Mouse (Mus musculus) embryonic facial prominence, embryonic 10.5 days (tissue): Measurements from ENCODE around the gene Rai1. TPM values are rescaled to one million over a fixed set of nuclear protein-coding genes. Genes with fewer than 3 reads are reported as not detected.

ENCODE experiments used
- DNase-seq: peaks from one replicate; pipeline ENCODE4 v3.0.0-alpha.2; 2017; ENCODE audit warnings: low spot score
- H3K27ac ChIP-seq: fragments of 300-500 bp; sonication (generic); replicated peaks from 2 replicates; pipeline ENCODE4 v1.5.1; 2016; ENCODE audit warnings: mild to moderate bottlenecking
- H3K27me3 ChIP-seq: fragments of 300-500 bp; sonication (generic); replicated peaks from 2 replicates; pipeline ENCODE4 v1.6.1; 2016; ENCODE audit warnings: low read depth, mild to moderate bottlenecking; ENCODE audit not compliant: poor library complexity, severe bottlenecking
- H3K36me3 ChIP-seq: fragments of 300-500 bp; sonication (generic); replicated peaks from 2 replicates; pipeline ENCODE4 v1.6.1; 2016; ENCODE audit warnings: mild to moderate bottlenecking, moderate library complexity
- H3K4me1 ChIP-seq: fragments of 300-500 bp; sonication (generic); 2 replicates; pipeline ENCODE4 v1.6.1; 2016
- H3K4me3 ChIP-seq: fragments of 300-500 bp; sonication (generic); 2 replicates; pipeline ENCODE4 v1.5.1; 2016; ENCODE audit warnings: mild to moderate bottlenecking, moderate library complexity
- H3K9me3 ChIP-seq: fragments of 300-500 bp; sonication (generic); 2 replicates; pipeline ENCODE4 v1.6.1; 2016; ENCODE audit warnings: mild to moderate bottlenecking
- WGBS: fragments of 180-500 bp; shearing (Covaris S2); methylation state at CpG from one replicate; pipeline ENCODE4 v1.1.7; 2016; 5-methylcytosine and 5-hydroxymethylcytosine counted together
- polyA plus RNA-seq: library from polyadenylated mRNA; unstranded; fragments of >200 nt; fragmentation: Nextera tagmentation; extraction: Ambion mirVana; gene quantifications from 2 replicates; pipeline ENCODE4 v1.2.1, GENCODE M21; 2016

Gene Rai1
- polyA plus RNA-seq, 1 experiment from 2014 or later = 33.8 TPM

DNA sequence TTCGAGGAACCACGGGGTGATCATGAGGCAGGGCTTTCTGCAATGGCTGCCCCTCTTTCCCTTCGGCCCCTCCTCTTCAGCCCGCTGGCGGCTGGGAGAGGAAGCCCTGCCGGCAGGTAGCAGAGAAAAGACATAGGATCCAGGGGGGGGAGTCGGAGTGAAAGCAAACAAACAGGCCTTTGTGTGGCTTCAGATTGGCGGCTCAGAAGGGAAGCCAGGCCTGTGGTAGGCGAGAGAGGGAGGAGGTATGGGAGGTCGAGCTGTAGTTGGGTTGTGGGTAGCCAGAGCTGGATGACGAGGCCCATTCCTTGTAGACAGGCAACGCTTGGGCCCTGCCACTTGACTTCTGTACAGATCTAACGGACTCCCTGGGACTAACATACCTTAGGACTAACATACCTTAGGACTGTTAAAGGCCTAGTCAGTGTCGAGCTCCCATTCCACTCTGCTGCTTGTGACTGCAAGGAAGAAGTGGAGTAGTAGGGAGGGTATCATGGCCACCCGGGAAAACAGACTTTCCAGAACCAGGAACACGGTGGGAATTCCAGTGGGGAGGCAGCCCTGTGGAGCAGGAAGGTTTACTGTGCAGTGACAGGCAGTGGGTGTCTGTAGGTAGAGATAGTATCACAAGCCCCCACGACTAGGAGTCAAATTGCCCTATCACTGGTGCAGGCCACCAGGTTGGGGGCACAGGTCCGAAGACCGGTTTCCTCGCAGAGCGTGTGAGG, 9.6 kb downstream of the Rai1 start:
- 1% methylated on average over 21 of the region's 21 CpGs for WGBS
- Histone ChIP-seq H3K27ac (peak overlapping the region; percentile 91), H3K4me3 (peak overlapping the region; percentile 69), H3K4me1 (peaks cover 85% of the 10 kb centered on the region), H3K36me3 (0 out of 2 replicates have a peak, but pooled peaks cover 6% of the 10 kb centered on the region), H3K9me3 (no peaks in the 10 kb centered on the region), H3K27me3 (no peaks in the 10 kb centered on the region)
- DNase-seq = peak; percentile 82

DNA sequence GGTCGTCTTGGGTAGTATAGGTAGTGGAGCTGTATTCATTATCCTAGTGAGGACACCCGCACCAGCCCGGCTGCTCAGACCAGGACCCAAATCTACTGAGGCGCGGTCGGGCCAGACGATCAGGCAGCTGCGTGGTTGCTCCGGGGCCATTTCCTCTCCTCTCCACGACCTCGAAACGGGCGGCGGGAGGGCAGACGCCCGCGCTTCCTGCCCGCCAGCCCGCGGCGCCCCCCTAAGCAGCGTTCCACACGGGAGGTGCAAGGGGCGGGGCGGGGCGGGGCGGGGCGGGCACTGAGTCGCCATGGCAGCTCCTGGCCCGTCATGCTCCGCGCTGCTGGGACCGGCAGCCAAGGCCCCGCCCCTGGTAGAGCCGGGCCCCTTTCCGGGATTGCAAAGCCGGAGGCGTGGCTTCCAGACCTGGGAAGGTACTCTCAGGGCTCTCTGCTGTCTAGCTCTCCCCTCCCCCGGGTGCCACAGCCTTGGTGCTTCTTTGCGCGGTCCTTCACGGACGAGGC, 10.3 kb downstream of the Rai1 start:
- Histone ChIP-seq H3K4me1 (peaks cover 85% of the 10 kb centered on the region), H3K36me3 (0 out of 2 replicates have a peak, but pooled peaks cover 6% of the 10 kb centered on the region), H3K27ac (peak overlapping the region; percentile 91), H3K9me3 (no peaks in the 10 kb centered on the region), H3K4me3 (peak overlapping the region; percentile 69), H3K27me3 (no peaks in the 10 kb centered on the region)
- WGBS = under 1% methylated on average over 43 of the region's 43 CpGs
- DNase-seq = peak; percentile 95

DNA sequence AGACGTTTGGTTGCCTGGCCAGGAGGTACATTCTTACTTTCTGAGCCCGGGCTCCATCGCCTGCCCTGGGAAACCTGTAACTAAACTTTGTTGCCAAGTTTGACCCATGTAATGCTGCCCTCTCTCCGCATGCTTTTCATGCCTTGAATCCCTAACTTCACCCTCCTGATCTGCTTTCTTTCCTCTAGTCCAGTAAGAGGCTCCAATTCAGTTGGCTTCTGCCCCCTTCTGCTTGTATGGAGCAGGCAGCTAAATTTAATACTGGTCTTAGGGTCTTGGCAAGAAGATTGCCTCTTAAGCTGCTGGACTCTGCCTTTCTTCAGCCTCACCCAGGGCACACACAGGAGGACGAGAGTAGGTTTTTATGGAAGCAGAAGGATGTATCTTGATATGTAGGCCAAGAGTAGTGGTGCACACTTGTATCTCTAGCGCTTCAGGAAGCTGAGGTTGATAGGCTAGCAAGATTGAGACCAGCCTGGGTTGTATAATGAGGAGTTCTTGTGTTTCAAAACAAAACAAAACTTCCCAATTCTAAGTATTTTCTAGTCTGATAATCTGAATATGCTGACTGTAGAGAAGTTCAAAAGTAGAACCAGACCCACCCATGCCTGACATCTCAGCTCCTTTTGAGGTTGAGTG, 10.9 kb downstream of the Rai1 start:
- 35% methylated on average over 6 of the region's 6 CpGs for WGBS
- Histone ChIP-seq H3K4me1 (peaks cover 85% of the 10 kb centered on the region), H3K27me3 (no peaks in the 10 kb centered on the region), H3K9me3 (no peaks in the 10 kb centered on the region), H3K4me3 (peak overlapping the region; percentile 69), H3K27ac (peak overlapping the region; percentile 91), H3K36me3 (peaks cover 3% of the 10 kb centered on the region; the same call in 1 of the 2 replicates)
- DNase-seq = no peak

DNA sequence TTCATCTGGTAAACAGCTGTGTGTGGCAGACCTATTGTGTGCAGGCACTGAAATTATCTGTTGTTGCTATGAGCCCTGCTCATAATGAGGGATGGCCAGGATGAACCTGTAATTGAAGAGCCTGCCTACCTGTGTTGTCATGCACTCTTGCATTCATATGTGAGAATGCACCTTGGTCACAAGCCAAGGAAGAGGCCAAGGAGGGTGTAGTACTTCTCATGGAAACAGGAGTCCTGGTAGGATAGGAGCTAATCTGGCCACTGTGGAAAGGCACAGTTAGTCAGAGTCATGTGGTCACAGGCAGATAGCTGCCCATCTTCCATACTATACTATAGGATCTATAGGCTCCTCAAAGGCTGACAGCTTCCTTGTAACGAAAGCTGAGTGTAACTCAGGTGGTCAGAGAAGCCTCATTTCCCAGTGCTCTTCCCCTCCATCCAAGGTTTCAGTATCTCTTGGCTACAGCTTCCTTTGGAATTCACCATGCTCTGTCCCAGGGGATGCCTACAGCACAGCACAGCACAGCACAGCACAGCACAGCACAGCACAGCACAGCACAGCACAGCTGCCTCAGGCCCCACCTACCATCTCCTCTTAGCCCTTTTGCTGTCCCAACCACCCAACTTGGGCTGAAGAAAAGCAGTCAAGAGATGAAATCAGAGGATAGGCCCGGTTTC, 15.9 kb downstream of the Rai1 start:
- Histone ChIP-seq H3K4me3 (no peak overlapping the region), H3K27ac (no peak overlapping the region), H3K9me3 (no peaks in the 10 kb centered on the region), H3K27me3 (no peaks in the 10 kb centered on the region), H3K4me1 (peaks cover 41% of the 10 kb centered on the region), H3K36me3 (peaks cover 11% of the 10 kb centered on the region)
- DNase-seq = no peak
- WGBS = 90% methylated on average over 2 of the region's 2 CpGs

DNA sequence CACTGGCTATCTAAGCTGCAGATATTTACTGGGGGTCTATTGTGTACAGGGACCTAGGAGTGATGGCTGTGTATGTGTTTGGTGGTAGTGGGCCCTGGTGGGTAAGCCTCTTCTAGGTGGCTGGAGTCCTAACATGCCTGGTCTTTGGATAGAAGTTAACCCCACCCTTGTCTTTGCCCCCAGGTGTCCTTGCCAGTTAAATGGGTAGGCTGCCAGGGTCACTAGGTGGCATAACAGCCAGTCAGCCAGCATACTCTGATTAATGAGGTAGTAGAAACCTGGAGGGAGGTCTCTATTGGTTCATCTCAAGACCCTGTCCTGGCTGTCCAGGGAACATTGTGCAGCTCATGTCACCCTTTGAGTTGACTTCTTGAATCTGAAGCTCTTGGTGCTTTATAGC, 17.8 kb downstream of the Rai1 start:
- H3K4me1 ChIP-seq = peaks cover 50% of the 10 kb centered on the region
- H3K27me3 ChIP-seq = no peaks in the 10 kb centered on the region
- H3K9me3 ChIP-seq = no peaks in the 10 kb centered on the region
- H3K36me3 ChIP-seq = peaks cover 8% of the 10 kb centered on the region
- H3K27ac ChIP-seq = no peak overlapping the region
- no peak overlapping the region for H3K4me3 ChIP-seq
- no peak for DNase-seq

DNA sequence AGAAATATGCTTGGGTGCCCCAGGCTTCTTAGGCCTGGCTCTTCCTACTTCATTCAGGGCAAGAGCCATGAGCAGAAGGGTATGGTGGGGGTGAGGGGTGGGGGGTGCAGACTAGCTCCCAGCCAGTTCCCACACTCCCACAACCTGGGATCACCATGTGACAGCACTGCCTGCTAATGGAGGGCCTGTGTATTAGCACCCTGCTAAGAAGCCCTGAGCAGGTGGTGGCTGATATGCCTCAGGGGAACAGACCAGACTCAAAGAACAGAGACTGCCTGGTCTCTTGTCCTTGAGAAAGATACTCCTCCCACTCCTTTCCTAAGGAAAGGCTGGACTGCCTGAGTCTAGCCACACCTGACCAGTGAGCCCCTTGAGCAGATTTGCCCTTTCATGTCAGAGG, 22.2 kb downstream of the Rai1 start:
- Histone ChIP-seq H3K36me3 (peaks cover 18% of the 10 kb centered on the region), H3K4me1 (peaks cover 48% of the 10 kb centered on the region), H3K4me3 (peak overlapping the region; percentile 21; the same call in 1 of the 2 replicates), H3K27me3 (no peaks in the 10 kb centered on the region), H3K27ac (peak overlapping the region; percentile 58), H3K9me3 (no peaks in the 10 kb centered on the region)
- DNase-seq = no peak

DNA sequence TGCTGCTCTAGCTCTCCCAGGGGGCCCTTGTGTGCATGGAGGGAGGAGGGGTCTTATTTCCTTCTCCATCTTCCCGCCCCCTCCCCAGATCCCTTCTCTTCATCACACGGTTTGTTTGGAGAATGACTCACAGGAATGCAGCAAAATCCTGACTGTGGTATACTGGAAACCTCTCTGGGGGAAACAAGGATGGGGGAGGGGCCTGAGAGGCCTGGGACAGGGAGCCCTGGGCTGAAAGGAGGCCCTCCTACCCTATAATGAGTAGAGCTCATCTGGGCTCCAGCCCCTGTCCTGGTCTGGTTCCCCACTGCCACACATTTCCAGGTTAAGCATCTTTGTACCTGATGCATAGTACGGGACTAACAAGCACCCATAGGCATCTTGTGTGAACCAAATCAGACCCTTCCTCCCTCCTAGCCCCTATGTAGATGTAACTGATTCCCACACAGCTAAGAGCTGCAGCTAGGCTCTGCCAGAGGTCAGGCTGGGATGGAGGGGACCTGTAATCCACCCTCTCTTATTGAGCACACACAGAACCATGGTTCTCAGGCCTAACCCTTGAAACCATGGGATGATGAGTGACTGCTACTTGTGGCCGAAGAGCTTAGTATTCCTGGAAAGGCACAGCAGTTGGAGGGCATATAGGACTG, 23.2 kb downstream of the Rai1 start:
- Histone ChIP-seq H3K27me3 (no peaks in the 10 kb centered on the region), H3K4me1 (peaks cover 54% of the 10 kb centered on the region), H3K27ac (peak overlapping the region; percentile 58), H3K36me3 (peaks cover 19% of the 10 kb centered on the region), H3K4me3 (peak overlapping the region; percentile 21; the same call in 1 of the 2 replicates), H3K9me3 (no peaks in the 10 kb centered on the region)
- 45% methylated on average over 4 of the region's 4 CpGs for WGBS
- peak; percentile 67 for DNase-seq

DNA sequence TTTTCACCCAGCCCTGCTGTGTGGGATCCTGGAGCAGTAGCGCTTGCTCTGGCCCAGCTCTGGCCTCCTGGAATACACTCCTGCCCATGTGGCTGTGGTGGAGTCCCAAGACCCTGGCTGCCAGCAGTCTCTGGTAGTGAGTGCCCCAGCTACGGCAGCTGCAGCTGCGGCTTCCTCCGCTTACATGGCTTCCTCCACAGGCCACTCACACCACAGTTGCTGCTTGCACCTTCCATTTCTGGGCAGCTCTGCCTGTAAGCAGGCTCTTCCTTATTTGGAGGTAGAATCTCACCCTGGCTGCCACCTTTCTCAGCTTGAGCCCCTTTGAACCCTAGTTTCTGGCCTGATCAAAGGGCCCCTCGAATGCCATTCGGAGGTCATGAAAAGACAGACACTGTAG, 25.7 kb downstream of the Rai1 start:
- Histone ChIP-seq H3K4me3 (no peak overlapping the region), H3K9me3 (no peaks in the 10 kb centered on the region), H3K36me3 (peaks cover 16% of the 10 kb centered on the region), H3K27ac (no peak overlapping the region; the same call in 1 of the 2 replicates), H3K4me1 (peaks cover 71% of the 10 kb centered on the region), H3K27me3 (no peaks in the 10 kb centered on the region)
- WGBS = 77% methylated on average over 6 of the region's 6 CpGs
- no peak for DNase-seq

DNA sequence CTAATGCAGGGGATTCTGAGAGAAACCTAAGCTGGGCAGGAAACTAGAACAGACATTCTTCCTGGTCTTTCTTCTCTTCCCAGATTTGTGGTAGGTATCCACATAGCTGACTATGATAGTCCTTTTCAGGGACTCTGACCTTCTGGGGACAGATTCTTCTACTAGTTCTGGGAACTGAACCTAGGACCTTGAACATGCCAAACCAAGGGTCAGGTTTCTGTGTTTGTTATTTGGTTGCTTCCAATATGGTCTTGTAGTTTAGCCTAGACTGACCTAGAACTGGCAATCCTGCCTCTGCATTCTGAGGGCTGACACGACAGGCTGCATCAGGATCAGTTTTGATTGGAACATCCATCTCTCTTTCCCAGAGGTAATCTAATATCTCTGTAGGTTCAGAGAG, 27.2 kb downstream of the Rai1 start:
- peaks cover 58% of the 10 kb centered on the region for H3K4me1 ChIP-seq
- H3K4me3 ChIP-seq = no peak overlapping the region
- no peaks in the 10 kb centered on the region for H3K27me3 ChIP-seq
- no peaks in the 10 kb centered on the region for H3K9me3 ChIP-seq
- no peak overlapping the region for H3K27ac ChIP-seq
- peaks cover 20% of the 10 kb centered on the region for H3K36me3 ChIP-seq
- no peak for DNase-seq
- WGBS = 75% methylated on average over 1 of the region's 1 CpGs

DNA sequence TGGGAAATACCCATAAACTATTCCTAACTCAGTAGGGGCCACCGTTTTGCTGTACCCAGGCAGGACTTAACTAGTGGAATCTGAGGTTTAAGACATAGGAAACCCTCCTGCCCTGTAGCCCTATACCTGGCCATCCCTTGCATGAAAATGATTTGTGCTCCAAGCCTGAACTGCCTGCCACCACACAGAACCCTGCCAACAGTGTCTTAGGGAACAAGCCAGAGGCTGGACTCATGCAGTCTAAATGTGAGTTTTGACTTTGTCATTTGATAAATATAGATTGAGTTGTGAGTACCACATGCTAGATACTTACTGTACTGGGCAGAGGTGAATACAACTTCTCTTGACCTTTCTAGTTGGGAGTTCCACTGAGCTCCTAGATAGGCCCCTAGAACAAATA, 31.7 kb downstream of the Rai1 start:
- Histone ChIP-seq H3K36me3 (peaks cover 22% of the 10 kb centered on the region), H3K27ac (no peak overlapping the region), H3K27me3 (no peaks in the 10 kb centered on the region), H3K9me3 (no peaks in the 10 kb centered on the region), H3K4me1 (peaks cover 63% of the 10 kb centered on the region), H3K4me3 (no peak overlapping the region)
- WGBS = 90% methylated on average over 1 of the region's 1 CpGs
- no peak for DNase-seq

DNA sequence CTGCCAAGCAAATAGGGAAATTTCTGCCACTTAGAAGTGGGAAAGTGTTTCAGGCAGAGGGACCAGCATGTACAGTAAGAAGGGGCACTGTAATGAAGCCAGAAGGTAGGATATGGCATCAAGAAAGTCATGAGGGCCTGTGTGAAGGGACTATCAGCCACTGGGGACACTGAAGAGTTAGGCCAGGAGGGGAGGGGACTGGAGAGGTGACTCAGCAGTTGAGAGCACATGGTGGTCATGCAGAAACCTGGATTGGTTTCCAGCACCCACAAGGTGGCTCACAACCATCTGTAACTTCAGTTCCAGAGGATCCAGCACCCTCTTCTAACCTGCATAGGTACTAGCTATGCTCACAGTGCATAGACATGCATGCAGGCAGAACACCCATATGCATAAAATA, 32.4 kb downstream of the Rai1 start:
- H3K36me3 ChIP-seq = peaks cover 19% of the 10 kb centered on the region
- no peaks in the 10 kb centered on the region for H3K27me3 ChIP-seq
- H3K4me3 ChIP-seq = no peak overlapping the region
- peaks cover 69% of the 10 kb centered on the region for H3K4me1 ChIP-seq
- no peak for DNase-seq
- no peak overlapping the region for H3K27ac ChIP-seq
- H3K9me3 ChIP-seq = no peaks in the 10 kb centered on the region

DNA sequence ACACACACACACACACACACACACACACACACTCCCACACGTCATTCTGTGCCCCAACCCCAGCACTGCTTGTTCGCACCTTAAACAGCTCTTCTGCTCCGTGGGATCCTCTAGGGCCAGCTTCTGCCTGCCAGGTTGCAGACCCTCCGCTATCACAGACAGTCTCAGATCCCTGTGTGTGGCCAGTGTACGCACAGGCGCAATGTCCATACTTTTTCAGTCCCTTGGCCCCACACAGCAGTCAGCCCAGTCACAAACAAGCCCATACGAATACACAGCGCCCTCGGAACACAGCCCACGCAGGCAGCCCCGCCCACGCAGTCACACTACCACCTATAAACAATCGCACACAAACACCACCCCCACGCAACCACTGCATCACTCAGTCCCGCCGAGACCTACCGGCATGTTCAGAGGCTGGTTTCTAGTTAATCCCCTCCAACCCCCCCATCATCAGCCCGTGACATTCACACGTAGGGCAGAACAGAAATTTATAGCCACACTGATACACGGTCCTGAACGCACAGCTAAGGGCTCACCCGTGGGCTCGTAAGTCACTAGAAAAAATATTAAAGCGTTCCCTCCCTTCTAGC, 34.4 kb downstream of the Rai1 start:
- WGBS = 3% methylated on average over 24 of the region's 24 CpGs
- no peaks in the 10 kb centered on the region for H3K9me3 ChIP-seq
- H3K27me3 ChIP-seq = no peaks in the 10 kb centered on the region
- peaks cover 34% of the 10 kb centered on the region for H3K36me3 ChIP-seq
- H3K4me1 ChIP-seq = peaks cover 72% of the 10 kb centered on the region
- H3K4me3 ChIP-seq = peak overlapping the region; percentile 73
- peak; percentile 49 for DNase-seq
- peak overlapping the region; percentile 95 for H3K27ac ChIP-seq
